Mouse (Mus musculus) gastrocnemius, postnatal 4 days (tissue): ENCODE results near the gene Zfp618. TPM values are rescaled to one million over a fixed set of nuclear protein-coding genes. Genes with fewer than 3 reads are reported as not detected.

Source experiments
- DNase-seq, 2 experiments: peaks; one replicate each; pipeline ENCODE4 v3.0.0; 2021 to 2022; ENCODE audit warnings: low spot score in 2 of 2, mixed read lengths in 2 of 2
- total RNA-seq, 2 experiments: library from RNA; stranded (reverse); gene quantifications; 2 replicates each; pipeline ENCODE4 v1.2.3; 2021

Gene Zfp618
- total RNA-seq, 2 experiments from 2014 or later, result 6.1 to 6.2 TPM

GRCm38 (mm10) chr4:63154028-63154427 lies 188.7 kb downstream of the Zfp618 start:
- no peak for DNase-seq

DNA sequence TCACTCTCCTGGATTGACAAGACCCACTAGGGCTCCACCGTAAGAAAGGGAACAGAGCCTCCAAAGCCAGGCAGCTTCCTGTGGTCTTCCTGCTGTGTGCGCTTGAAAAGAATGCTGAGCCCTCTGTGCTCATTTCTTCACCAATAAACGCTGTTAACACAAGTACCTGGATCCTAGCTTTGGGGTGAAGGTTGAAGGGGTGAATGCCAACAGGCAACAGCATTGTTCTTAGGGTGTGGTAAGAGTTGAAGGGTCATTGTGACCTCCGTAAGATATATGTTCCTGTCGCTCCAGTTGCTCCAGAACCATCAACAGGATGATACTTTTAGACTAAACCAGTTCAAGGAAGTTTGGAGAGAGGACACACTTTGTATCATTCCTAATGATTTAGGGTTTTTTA lies 189.3 kb downstream of the Zfp618 start, which contains the start of gene Ambp:
TSS of gene Ambp (minus strand) at position 101 of the 400 bp plus-strand sequence.
- no peak for DNase-seq

- DNase-seq, result no peak
Observed at GRCm38 (mm10) chr4:63155596-63155995, 190.2 kb downstream of the Zfp618 start.

DNA sequence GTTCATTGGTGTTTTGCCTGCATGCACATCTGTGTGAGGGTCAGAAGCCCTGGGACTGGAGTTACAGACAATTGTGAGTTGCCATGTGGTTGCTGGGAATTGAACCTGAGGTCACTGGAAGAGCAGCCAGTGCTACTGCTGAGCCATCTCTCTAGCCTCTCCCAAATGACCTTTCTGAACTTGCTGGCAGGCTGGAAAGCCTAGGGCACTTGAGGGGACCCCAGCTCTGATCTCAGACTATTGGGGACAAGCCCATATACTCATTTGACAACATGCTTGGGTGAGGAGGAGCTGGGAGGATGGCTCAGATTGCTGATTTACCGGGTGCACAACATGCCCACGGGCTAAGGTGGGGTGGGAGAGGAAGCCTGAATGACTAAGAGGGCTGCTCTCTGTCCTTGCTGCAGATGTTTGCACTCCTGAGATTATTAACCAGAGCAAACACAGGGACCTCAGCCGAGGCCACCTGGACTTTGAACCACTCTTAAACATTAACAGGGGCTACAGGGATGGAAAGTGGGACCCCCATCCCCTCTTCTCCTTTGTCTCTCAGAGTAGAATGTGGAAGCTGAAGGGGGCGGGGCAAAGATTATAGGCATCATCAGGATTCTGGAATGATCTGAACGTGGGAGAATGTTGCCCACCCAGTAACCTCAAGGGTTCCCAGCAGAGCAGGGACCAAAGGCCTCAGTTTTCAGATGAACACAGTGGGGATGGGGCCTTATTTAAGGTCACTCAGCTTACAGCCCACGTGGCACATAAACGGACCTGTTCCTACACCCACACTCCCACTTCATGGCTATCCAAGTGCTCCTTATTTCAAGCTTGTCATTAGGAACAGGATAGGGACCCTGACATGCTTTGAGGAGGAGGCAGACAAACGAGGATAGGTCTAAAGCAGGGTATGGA lies 191.6 kb downstream of the Zfp618 start:
- no peak for DNase-seq

DNA sequence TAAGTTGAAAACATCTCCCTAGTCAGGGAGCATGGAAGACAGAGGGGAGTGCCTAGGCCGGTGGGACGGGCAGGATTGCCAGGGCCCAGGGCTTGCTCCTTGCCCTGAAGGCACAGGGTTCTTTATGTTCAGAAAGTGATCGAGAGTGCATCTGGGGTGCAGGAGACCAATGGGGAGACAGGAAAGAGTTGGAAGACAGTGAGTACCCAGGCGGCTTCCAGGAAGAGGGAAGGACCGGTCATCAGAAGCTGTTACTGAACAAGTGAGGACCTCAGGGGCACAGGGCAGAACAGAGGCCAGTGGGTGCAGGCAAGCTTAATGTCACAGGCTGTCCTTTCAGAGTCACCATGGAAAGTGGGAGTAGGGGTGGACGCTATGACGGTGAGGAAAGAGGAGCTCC lies 192.8 kb downstream of the Zfp618 start:
- no peak for DNase-seq

- peak; percentile 84 to 90 for DNase-seq
Observed at GRCm38 (mm10) chr4:63158961-63159592, 193.7 kb downstream of the Zfp618 start.

- no peak for DNase-seq
Observed at GRCm38 (mm10) chr4:63165636-63166035, 200.3 kb downstream of the Zfp618 start.

DNA sequence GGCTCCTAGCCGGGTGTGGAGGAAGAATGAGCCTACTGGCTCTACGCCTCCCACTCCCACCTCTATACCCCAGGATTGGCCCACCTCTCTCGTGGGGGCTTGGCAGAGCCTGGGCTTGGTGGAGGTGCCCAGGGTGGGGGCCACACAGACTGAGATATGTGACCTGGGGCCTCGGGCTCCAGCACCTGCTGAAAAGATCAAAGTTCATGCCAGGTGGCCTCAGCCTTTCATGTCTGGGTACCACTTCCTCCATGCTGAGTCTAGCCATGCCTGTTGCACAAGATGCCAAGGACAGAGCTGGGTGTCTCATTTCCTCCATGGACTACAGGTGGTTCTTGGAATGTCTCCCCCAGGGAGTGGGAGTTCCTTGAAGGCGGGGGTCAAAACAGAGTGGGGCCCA lies 200.9 kb downstream of the Zfp618 start:
- no peak for DNase-seq

GRCm38 (mm10) chr4:63170061-63170460 lies 204.7 kb downstream of the Zfp618 start:
- no peak for DNase-seq

DNA sequence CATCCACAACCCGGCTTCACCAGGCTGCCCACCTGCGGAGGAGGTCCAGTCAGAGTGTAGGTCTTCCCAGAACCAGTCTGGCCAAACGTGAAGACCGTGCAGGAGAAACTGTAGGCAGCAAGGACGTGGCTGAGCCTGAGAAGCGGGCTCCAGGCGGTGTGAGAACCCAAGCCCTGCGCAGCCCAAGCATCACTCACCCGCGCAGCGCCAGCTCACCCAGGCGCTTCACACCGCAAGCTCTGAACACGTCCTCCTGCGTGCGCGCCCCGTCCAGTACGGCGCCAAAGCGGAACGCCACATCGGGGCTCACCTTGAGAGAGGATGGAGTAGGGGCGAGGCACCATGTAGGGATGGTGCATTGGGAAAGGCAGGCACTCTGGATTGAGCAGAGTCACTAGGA lies 205.7 kb downstream of the Zfp618 start:
- DNase-seq, result no peak

- no peak for DNase-seq
Observed at GRCm38 (mm10) chr4:63171969-63172685, 206.8 kb downstream of the Zfp618 start, which contains the start of gene Kif12. Gene Kif12, minus strand, starts transcription at chr4:63172131.

DNA sequence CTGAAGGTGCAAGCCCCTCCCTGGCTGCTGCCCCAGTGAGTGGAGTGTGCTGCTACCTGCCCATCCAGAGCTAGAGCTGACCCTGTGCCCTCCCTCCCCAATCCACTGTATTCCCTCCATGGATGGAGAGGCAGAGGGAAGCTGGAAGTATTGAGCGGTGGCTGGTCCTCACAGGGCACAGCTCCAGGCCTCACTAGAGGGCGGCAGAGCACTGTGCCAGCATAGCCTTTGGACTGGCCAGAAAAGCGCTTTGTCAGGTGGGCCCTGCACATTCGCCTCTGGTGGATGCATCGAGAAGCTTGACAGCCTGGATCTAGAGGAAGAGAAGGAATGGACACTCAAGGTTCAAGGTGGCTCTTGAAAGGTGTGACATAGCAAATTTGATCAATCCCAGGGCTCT lies 216.2 kb downstream of the Zfp618 start:
- DNase-seq, result peak in 1 of 2 experiments; percentile 55

DNA sequence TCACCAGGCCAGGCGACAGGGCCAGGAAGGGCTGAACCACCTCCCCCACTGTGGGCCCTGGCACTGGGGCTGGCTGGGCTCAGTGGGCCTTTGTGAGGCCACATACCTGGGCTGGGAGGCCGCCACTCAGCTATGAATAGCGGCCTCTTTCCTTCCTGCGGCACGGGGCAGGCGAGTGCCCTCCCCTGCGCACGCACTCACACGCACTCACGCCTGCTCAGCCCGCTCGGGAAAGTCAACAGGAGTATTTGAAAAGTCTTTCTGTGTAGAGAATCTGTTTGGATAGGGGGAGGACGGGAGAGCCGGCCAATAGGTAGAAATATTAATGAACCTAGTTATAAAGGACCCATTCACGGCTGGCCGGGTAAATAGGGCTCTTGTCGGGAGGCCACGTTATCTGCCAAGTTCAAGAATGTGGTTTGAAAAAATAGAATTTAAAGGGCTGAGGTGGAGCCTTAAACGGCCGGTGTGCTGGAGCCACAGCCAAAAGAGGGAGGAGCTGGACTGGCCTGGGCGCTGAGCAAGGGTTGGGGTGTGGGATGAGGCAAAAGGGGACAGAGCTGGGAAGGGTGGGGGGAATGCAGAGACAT lies 221.0 kb downstream of the Zfp618 start:
- DNase-seq, result no peak

Other genes with a start within 250 kb of the Zfp618 start
- 1 to 10 TPM in 1 of 2 experiments, under 1 TPM in 1; 0.64 to 4.5 TPM for gene Ambp, start 189.2 kb downstream of the Zfp618 start, total RNA-seq
- gene Kif12, start 206.6 kb downstream of the Zfp618 start, total RNA-seq, result not detected
- gene Col27a1, start 248.4 kb downstream of the Zfp618 start, total RNA-seq, result 10 to 100 TPM; 17.5 to 19.5 TPM